Mouse (Mus musculus) megakaryocyte progenitor cell, adult 5-6 weeks (primary cell): Measurements from ENCODE around the gene Myct1. TPM values are rescaled to one million over a fixed set of nuclear protein-coding genes. Genes with fewer than 3 reads are reported as not detected.

Experiments
- ATAC-seq: replicated peaks from 2 replicates; pipeline ENCODE4 v1.8.0; 2016; ENCODE audit warnings: mild to moderate bottlenecking, moderate TSS enrichment, inconsistent platforms; ENCODE audit not compliant: poor library complexity
- total RNA-seq, 2 experiments: library from RNA; stranded (forward) in 1 of 2; stranded (reverse) in 1 of 2; fragments of 157-497, 149-512 nt in 1 of 2; fragments of 200-1000 nt in 1 of 2; gene quantifications; 2 replicates each; pipeline versions ENCODE4 v1.2.3 to v1.2.4; 2015 to 2017

The Myct1 gene
- total RNA-seq (2015) (2.9 and 7.4 TPM in 2 replicates), total RNA-seq (2017) (1.7 and 2.8 TPM in 2 replicates)

DNA sequence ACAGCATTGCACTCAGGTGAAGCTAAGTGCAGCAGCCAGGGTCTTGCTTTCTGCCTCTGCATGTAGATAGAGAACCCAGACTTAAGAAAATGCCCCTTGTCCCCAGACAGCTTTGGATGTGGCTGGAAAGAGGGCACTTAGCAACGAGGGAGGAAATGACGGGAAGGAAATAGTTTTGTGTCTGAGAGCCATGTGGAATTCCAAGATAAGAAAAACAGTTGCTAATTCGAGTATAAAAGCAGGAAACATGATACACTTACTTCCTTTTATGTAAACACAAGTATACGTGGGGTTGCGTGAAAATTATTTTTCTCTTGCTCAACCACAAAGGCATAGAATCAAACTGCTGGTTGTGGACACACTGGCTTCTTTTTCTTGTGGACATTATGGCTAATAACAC, at the start of gene Myct1:
Gene Myct1, plus strand, starts transcription at position 312 of the 400 bp plus-strand sequence.
- peak; percentile 68 for ATAC-seq

DNA sequence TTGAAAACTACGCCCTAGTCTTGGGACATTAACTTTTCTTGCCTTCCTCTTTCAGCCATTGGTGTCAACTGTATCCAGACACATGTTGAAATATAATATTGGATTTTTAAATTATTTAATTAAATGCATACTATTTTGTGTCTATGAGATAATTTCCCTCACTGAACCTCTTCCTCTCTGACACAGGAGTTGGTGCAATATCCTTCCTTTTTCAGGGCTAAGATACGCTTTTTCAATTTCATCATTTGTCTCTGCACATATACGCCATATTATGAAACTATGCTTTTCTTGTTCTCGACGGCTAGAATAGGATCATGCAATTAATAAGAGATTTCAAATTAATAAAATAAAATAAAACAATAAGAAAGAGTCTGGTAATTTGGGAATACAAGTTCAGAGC, 47.1 kb upstream of the Myct1 start:
- ATAC-seq, result peak; percentile 50

DNA sequence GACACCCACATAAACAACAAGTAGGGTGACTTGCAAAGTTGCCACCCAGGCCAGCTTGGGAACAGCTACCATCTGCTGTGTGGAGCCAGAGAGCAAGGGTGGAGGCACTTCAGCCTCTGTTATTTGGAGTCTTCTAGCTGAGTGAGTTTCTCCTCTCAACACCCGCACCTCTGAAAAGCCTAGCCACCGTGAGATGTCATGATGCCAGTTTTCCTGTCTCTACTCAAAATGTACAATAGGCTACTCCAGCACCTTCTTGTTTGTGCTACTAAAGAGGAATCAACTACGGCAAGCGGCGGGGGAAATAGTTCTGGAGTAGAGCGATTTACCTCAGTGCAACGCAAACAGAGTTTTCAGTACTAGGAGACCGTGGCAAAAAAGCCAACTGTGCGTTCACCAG, 45.8 kb upstream of the Myct1 start:
- ATAC-seq, result no peak

DNA sequence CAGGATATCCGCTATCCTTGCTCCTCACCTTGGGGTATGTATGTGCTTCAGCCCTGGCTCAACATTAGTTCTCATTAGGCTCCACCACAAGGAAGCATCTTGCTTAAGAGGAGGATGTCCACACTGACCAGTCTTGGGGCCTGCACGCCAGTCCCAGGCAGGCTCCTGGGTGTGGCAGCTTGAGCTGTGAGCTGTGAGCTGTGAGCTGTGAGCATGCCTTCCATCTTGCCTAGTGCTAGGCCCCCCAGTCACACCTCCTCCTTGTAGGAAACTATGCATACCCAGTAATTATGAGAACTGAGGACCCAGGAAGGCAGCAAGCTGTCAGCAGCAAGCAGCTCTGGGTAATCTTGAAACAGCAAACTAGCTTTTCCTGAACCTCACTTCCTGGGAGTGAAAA, 44.9 kb upstream of the Myct1 start:
- peak; percentile 44 for ATAC-seq

DNA sequence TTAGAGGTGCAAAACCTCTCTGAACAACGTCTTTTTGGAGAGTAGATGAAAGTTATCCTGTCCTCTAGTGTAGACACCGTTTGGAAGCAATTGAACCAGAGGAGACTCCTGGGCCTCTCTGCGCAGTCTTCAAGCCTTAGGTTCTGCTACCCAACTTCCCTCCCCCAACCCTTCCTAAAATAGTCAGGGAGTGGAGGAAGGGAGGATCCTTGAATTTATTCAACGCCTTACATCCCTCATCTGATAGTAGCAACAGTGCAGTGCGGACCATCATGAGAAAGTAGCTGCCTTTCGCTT, 43.8 kb upstream of the Myct1 start:
- no peak for ATAC-seq

DNA sequence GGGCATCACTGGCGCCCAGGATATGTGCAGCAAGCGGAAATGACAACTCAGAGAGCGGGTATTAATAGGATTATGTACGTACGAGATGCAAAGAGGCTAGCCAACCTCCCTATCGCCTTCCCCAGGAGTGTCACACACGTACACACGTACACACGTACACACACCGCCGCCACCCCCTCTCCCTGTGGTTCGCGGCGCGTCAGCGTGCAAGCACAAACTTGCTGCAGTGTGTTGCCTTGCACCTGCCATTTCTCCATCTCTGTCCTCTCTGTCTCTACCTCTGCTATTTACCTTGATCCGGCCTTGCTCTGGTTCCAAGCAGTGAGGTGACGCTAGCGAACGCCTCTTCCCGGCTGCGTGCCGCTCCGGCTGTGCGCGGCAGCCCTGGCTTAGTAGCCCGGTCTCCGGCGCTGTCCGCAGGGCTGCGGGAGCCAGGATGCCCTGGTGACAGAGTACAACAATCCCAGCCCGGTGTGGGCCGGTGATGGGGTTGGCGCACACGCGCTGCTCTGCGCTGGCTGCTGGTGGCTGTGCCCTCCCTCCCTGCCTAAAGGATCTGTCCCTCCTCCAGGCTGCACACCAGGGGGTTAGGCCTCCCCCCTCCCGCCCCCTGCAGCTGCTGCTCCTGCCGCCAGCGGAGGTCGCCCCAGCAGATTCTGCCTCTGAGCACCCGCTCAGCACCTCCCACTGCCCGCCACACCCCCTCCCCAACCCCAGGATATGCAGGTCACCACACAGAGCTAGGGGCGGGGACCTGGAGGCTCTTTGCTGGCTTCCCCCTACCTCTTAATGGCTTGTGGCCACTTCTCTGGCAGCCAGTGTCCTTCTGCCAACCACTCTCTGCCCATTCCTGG, 43.2 kb upstream of the Myct1 start:
- ATAC-seq, result peak; percentile 70

DNA sequence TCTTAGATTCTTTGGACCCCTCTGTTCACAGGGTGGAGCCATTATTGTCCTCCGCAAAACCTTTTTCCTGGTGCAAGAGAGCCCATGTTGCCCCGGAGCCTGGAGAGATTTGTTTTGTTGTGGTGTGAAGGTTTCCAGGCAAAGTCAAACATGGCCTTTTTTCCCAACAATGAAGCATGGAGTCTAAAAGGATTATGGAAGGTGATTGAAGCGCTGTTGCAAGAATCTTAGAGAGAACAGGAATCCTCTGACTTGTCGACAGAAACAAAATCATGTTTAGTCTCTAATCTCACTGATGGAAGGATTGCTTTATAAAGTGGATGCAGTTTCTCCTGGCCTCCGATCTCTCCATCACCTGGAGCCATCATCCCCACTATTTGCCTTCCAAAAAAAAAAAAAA, 42.2 kb upstream of the Myct1 start, which contains the start of gene Syne1:
Gene Syne1, minus strand, starts transcription at position 101 of the 400 bp plus-strand sequence.
- no peak for ATAC-seq

DNA sequence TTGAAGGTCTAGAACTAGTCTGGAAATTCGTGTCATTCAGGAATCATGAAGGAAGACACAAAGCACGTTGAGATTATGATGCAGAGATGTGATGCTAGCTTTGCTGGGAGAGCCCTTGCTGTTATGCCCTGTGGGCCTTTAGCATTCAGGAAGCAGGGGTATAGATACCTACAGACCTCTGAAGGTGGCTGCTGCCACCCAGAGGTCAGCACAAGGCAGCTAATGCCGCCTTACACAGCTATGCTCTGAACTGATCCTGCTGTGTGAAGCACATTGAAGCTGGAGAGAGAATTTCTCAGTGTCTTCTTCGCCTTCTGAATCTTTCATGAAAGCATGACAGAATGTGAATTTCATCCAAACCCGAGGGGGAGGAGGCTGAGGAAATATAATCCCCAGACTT, 38.6 kb upstream of the Myct1 start:
- ATAC-seq, result peak; percentile 67

DNA sequence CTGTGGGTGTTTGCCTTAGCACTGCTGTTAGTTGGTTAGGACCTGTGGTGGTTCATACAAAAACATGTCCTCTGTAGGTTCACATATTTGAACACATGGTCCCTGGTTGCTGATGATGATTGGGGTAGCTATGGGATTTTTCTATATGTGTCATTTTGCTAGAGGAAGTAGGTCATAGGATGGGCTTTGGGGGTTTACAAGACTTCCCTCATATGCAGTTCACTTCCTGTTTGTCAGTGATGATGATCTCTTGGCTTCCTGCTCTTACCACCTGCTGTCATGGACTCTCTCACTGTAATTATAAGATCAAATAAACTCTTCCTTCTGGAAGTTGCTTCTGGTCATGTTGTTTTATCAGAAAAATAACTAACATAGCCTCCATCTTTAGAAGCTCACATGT, 34.8 kb upstream of the Myct1 start:
- peak; percentile 69; the same call in 1 of the 2 replicates for ATAC-seq

DNA sequence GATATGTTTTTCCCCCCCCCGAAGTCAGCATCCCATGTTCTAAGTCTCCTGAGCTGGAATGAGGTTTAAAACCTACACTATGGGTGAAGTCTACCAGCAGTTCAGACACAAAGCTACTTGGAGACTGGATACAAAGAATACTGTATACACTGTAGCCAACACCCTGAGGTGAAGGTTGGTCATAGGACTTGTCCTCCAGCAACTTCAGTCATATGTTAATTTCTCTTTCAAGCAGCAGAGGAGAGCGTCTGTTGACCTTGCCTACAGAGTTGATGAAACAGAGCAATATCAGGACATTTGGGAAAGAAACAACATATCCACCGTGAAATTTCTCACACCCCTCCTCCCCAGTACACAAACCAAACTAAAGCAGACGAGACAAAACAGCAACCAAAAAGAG, 33.0 kb upstream of the Myct1 start:
- no peak for ATAC-seq

DNA sequence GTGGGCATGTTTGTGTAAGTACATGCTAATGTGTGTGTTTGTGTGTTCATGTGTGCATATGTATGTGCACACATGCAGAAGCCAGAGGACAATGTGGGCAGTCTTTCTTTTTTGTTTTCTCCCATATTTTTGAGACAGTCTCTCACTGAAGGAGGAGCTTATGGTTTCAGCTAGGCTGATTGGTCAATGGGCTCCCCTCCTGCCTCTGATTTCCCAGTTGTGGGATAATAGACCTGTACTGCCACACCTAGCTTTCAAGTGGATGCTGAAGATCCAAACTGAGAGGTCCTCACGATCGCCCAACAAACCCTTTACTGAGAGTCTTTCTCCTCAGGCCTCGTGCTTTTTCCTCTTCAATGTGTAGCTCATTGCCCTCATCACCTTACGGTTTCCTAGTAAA, 31.9 kb upstream of the Myct1 start:
- ATAC-seq, result no peak

DNA sequence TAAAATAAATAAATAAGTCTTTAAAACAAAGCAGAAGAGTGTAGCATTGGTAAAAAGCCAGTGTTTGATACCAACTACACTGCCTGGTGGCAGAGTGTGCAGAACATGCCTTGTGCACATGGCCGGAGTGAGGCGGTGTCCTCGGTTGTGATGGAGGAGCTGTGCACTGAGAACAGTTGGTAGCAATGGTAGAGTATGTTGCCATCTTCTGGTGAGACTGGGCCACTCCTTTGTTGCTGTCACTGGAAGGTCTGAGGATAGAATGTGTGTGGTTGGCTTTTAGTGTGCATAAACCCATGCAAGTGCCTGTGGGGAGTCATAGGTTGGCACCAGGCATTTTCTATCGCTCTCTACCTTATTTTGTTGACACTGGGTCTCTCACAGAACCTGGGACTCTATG, 24.6 kb upstream of the Myct1 start:
- ATAC-seq, result peak; percentile 39; the same call in 1 of the 2 replicates

DNA sequence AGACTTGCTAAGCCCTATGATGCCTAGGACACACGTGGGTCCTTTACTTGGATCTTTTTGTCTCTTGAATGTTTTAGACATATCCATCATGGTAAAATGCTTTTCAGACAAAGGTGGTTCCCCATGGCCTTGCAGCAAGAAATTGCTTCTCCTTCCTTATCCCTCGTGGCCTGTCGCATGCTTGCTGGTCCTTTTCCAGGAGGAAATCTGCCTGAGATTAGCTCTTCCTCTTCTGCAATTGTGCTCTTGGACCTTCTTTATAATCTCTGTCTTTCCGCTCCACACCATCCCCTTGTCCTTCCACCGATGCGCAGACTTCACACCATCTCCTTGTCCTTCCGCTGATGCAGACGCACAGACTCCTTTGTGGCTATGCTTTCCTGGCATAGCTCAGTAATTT, 23.5 kb upstream of the Myct1 start:
- ATAC-seq, result no peak

DNA sequence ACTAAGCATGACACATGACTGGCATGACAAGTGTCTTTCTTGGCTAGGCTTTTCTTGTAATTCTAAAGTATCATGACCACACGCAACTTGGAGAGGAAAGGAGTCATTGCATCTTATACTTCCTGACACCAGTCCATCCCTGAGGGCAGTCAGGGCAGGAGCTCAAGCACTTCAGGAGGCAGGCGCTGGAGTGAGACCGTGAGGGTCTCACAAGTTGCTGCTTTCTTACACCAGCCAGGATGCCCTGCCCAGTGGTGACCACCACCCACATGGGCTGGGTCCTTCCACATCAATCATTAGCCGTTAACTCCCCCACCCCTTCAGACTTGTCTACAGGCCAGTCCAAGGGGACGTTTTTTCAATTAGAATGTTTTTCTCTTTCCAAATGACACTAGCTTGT, 22.2 kb upstream of the Myct1 start:
- 0 out of 2 replicates have a peak, but pooled peaks have one; percentile 31 for ATAC-seq

DNA sequence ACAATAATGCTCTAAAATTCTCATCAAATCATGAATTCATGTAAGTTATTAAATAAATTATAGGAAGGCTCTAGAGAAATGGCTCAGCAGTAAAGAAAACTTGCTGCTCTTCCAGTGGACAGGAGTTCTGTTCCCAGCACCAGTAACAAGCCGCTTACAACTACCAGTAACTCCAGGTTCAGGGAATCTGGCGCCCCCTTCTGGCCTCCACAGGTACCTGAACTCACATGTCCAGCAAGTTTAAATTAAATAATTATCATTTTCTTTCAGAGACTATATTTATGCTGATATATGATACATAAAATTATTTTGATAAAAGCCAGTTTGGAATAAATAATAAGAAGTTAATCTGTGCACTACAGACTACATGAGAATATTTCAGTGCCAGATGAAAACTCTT, 20.2 kb upstream of the Myct1 start:
- ATAC-seq, result no peak

DNA sequence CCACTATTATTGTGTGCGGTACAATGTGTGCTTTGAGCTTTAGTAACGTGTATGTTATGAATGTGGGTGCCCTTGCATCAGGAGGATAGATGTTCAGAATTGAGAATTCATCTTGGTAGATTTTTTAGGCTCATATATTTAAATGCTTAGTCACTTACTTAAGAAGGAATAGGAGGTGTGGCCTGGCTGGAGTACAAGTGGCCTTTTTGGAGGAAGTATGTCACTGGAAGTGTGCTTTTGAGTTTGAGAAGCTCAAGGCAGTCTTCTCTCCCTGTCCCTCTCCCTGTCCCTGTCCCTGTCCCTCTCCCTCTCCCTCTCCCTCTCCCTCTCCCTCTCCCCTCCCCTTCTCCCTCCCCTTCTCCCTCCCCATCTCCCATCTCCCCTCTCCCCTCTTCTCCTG, 2.5 kb upstream of the Myct1 start:
- ATAC-seq, result no peak

DNA sequence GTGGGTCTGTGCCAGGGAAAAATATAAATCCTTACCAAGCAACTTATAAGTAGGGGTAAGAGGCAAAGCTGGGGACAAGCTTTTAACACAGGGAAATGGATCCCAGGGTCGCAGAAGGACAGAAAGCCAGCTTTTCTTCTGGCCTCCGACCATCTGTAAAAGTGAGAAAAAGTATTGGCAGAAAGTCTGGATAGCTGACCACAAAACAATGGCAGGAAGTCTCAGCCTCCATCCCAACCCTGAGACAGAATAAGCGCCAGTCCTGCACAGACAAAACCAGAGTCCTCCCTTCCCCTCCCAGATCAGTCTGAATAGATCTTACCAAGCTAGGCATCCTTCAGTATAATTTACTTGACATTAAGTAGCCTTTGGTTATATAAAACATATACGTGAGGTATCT, 1.6 kb upstream of the Myct1 start:
- ATAC-seq, result no peak

DNA sequence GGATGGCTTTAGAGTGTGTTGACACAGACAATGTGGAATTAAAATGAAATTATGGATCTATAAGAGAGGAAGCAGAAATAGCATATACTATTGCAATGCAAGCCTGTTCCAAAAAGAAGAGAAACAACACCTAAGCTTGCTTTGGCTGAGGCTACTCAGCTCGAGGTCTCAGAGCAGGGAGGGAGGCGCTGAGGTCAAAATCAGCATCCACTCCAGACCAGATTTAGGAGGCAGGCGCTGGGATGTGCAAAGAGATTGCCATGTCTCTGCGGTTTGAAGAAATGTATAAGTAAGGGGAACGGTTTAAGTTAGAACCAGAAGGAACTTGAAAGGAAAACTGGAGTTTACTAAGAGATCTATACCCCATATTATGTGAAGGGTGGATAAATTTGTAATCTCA, 882 bp downstream of the Myct1 start:
- peak; percentile 17; the same call in 1 of the 2 replicates for ATAC-seq

DNA sequence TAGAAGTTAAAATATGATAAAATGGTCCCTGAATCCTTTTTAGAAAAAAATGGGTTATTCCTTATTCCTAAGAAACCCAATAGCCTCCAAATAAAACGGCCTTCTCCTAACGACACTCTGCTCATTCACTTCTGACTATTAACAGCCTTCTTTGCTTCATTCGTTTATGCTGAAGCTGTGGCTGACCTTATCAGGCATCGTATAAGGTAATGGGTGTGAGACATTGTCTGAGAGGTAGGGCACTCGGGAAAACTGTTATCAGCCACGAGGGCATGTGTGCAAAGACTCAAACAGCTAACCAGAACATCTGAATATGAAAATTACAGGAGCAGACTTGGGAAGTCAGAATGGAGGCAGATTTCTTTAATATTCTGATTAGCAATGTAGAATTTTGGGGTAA, 3.0 kb downstream of the Myct1 start:
- ATAC-seq, result 0 out of 2 replicates have a peak, but pooled peaks have one; percentile 15

DNA sequence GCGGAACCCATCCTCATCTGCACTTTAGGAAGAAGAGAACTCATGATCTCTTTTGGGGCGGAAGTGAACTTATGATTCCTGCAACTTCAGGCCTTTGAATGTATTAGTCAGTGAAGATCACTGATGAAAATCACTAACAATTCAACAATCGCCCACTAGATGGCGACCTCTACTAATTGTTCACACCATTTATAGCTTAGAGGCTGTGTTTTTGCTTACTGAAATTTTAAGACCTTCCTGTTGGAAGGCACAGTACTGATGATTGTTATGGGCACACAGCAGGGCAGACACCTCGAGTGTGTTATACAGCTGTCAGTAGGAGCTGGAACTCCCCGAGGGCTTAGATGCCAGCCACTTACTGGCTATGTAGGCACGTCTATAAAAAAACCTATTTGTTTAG, 6.5 kb downstream of the Myct1 start:
- ATAC-seq, result peak; percentile 76

DNA sequence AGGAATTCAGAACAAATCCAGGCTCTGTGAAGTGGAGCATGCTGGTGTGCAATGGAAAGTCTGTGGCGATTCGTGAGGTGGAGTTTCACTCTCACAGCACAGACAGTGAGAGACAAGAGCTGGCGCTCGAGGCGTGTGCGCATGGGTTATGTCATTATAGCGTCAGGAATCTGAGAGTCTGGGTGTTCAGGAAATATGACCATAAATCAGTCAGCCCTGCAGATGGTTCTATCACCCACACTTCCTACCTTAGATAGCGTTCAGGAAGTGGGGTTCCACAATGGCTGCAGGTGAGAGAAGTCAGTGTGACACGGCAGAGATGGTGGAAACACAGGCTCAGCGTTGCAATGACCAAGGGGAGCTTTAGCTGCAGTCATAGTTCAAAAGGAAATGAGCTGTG, 9.9 kb downstream of the Myct1 start:
- peak; percentile 70 for ATAC-seq

DNA sequence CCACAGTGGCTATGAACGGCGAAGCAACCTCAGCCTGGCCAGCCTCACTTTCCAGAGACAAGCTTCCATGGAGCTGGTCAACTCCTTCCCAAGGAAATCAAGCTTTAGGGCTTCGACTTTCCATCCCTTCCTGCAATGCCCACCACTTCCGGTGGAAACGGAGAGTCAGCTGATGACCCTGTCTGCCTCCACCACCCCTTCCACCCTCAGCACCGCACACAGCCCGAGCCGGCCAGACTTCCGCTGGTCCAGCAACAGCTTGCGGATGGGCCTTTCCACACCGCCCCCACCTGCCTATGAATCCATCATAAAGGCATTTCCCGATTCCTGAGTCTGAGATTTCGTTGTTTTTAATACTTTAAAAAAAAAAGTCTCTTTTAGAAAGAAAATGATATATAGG, 10.8 kb downstream of the Myct1 start:
- ATAC-seq, result no peak

DNA sequence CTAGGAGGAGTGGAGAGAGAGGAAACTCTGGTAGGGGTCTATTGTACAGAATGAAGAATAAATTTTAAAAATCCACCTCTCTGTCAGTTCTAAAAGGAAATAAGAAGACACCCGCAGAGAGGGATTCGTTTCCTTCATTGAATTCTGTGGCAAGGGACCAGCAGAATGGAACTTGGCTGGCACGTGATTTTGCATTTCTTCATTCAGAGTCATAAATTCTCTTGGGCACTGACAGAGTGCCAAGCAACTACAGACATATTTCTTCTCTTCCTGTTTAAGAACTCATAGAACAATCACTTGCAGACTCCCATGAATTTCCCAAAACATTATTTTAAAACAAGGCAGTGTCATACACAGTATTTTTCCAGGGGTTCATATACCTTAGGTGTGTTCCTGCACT, 15.3 kb downstream of the Myct1 start:
- ATAC-seq, result 0 out of 2 replicates have a peak, but pooled peaks have one; percentile 20
